Mouse (Mus musculus): ENCODE measurements at regions not wholly inside any gene's neighbourhood (a gene's known extent, or its start where the extent isn't known, plus 50 kb on each side); places are given as distances from the start of the nearest gene placed in this dataset.

DNA sequence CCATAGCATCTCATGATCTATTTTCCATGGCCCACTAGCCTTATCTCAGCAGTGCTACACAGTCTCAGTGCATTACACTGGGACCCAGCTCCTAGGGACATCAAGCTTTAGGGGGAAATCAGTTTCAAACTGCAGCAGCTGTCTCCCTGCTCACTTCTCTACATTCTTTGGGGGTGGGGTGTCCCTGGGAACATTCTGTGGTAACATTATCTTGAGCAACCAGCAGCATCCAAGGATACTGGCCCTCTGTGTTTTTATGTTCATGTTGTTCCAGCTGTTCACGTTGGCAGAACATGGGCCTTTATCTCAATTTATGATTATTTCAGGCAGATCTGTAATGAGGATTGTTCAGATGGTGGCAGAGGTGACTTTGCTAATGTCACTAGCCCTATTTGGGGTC is 308.2 kb downstream of the Glrx3 start:
- no peak overlapping the region for H3K27ac ChIP-seq (ENCODE audit: low read length)
- H3K9ac ChIP-seq (replicated peaks; ENCODE audit: low read depth, low read length): no peak overlapping the region
- ATAC-seq (ENCODE audit: insufficient number of reproducible peaks, insufficient read depth, low FRiP score, low read depth): no peak
- H3K4me1 ChIP-seq (ENCODE audit: control insufficient read depth, insufficient read depth, low read length): no peaks in the 10 kb centered on the region
- H3K4me2 ChIP-seq (replicated peaks; ENCODE audit: low read depth, low read length): no peak overlapping the region
- H3K27me3 ChIP-seq (ENCODE audit: control insufficient read depth, insufficient read depth, low read length): no peaks in the 10 kb centered on the region
- H3K9me3 ChIP-seq (ENCODE audit: control insufficient read depth, low read depth, low read length): no peaks in the 10 kb centered on the region
- H3K36me3 ChIP-seq (ENCODE audit: control insufficient read depth, insufficient read depth, low read length): no peaks in the 10 kb centered on the region
- 74% methylated on average over 1 of the region's 1 CpGs for WGBS
- H3K4me3 ChIP-seq (ENCODE audit: low read depth, low read length): no peak overlapping the region

DNA sequence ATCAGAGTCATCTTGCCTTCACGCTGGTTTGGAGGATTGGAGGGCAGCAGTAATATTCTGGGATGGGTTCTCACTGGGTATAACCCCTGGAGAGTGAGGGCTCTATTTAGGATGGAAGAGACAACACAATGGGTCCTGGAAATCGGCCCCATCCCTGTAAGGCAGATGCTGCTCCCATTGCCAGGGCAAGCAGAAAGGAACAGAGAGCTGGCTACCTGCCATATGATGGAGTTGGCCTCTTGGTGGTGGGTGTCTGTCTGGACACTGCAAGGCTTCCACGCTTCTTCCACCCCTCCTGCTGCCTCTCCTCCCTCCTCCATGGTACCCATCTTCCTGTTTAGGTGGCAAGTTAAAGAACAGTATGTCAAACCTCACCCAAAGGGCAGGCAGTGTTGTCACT is 308.6 kb downstream of the Glrx3 start:
- Histone ChIP-seq H3K27ac (ENCODE audit: low read length) (no peak overlapping the region), H3K4me3 (ENCODE audit: low read depth, low read length) (no peak overlapping the region), H3K9ac (replicated peaks; ENCODE audit: low read depth, low read length) (no peak overlapping the region), H3K27me3 (ENCODE audit: control insufficient read depth, insufficient read depth, low read length) (no peaks in the 10 kb centered on the region), H3K36me3 (ENCODE audit: control insufficient read depth, insufficient read depth, low read length) (no peaks in the 10 kb centered on the region), H3K4me1 (ENCODE audit: control insufficient read depth, insufficient read depth, low read length) (no peaks in the 10 kb centered on the region), H3K9me3 (ENCODE audit: control insufficient read depth, low read depth, low read length) (no peaks in the 10 kb centered on the region), H3K4me2 (replicated peaks; ENCODE audit: low read depth, low read length) (no peak overlapping the region)
- ATAC-seq (ENCODE audit: insufficient number of reproducible peaks, insufficient read depth, low FRiP score, low read depth): no peak
- WGBS: 80% methylated on average over 3 of the region's 3 CpGs

DNA sequence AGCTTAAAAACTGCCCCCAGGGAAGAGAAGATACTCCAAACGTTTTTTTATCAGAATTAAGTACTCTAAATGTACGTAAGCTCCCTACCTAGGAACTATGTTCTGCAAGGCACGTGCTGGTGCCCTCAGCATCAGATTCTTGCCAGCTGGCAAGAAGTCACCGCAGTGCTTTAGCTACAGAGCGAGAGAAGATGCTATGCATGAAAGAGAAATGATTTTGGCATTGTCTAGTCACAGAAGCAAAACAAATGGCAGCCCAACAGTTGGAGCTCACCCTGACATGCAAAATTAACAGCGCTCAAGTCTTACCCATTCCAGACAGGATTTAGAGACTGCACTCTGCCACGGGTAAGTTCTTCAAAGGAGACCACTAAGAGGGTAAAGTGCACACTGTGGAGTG is 311.5 kb downstream of the Glrx3 start:
- no peak overlapping the region for H3K4me3 ChIP-seq (ENCODE audit: low read depth, low read length)
- H3K4me2 ChIP-seq (replicated peaks; ENCODE audit: low read depth, low read length): no peak overlapping the region
- H3K27ac ChIP-seq (ENCODE audit: low read length): no peak overlapping the region
- H3K27me3 ChIP-seq (ENCODE audit: control insufficient read depth, insufficient read depth, low read length): no peaks in the 10 kb centered on the region
- H3K4me1 ChIP-seq (ENCODE audit: control insufficient read depth, insufficient read depth, low read length): no peaks in the 10 kb centered on the region
- WGBS: 69% methylated on average over 7 of the region's 7 CpGs
- H3K9ac ChIP-seq (replicated peaks; ENCODE audit: low read depth, low read length): no peak overlapping the region
- no peaks in the 10 kb centered on the region for H3K9me3 ChIP-seq (ENCODE audit: control insufficient read depth, low read depth, low read length)
- no peak for ATAC-seq (ENCODE audit: insufficient number of reproducible peaks, insufficient read depth, low FRiP score, low read depth)
- no peaks in the 10 kb centered on the region for H3K36me3 ChIP-seq (ENCODE audit: control insufficient read depth, insufficient read depth, low read length)

DNA sequence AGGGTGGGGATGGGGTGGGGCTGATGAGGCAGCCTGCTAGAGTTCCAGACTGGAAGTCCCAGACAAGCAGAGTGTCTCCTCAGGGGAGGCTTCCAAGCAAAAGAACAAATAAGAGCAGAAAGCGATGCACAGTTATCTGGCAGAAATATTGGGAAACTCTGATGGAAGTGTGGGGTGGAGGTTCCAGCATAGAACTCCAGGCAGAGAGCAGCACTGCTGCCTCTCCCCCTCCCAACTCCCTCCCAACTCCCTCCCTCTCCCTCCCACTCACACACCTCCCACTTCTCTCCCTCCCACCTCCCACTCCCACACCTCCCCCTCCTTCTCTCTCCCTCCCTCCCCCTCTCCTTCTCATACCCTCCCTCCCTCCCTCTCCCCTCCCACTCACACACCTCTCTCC is 313.3 kb downstream of the Glrx3 start:
- H3K9ac ChIP-seq (replicated peaks; ENCODE audit: low read depth, low read length): no peak overlapping the region
- no peak for ATAC-seq (ENCODE audit: insufficient number of reproducible peaks, insufficient read depth, low FRiP score, low read depth)
- no peaks in the 10 kb centered on the region for H3K4me1 ChIP-seq (ENCODE audit: control insufficient read depth, insufficient read depth, low read length)
- H3K9me3 ChIP-seq (ENCODE audit: control insufficient read depth, low read depth, low read length): no peaks in the 10 kb centered on the region
- H3K27ac ChIP-seq (ENCODE audit: low read length): no peak overlapping the region
- H3K4me3 ChIP-seq (ENCODE audit: low read depth, low read length): no peak overlapping the region
- H3K4me2 ChIP-seq (replicated peaks; ENCODE audit: low read depth, low read length): no peak overlapping the region
- no peaks in the 10 kb centered on the region for H3K27me3 ChIP-seq (ENCODE audit: control insufficient read depth, insufficient read depth, low read length)
- 50% methylated on average over 1 of the region's 1 CpGs for WGBS
- no peaks in the 10 kb centered on the region for H3K36me3 ChIP-seq (ENCODE audit: control insufficient read depth, insufficient read depth, low read length)

DNA sequence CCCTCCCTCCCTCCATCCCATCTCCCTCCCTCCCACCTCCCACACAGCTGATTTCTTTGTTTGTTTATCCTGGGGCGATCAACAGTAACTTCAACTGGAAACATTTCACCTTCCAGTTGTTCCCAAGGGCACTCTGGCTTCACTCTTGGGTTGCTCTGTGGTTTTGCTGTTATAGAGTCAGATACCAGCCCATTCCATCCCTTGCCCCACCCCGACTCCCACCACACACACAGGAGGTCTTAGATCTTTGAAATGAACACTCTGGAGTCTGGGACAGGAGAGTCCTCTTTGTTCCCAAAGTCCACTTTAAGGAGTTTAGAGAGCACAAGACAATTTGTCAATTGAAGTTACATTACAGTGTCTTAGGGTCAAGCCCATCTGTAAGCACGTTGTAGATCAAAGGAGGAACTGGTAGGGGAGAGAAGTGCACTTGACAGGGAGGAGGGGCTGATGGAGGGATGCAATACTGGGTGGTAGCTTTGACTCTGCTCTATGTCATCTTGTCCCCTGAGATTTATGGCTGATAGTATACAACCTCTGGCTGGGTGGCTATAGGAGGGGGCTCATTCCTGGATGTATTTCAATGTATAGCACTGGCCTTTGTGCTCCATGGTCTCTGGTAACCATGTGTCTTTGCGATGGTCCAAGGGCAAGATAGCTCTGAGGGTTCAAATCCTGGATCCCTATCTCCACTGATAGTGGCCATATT is 313.9 kb downstream of the Glrx3 start:
- 7% methylated on average over 4 of the region's 4 CpGs for WGBS
- H3K9me3 ChIP-seq (ENCODE audit: control insufficient read depth, low read depth, low read length): no peaks in the 10 kb centered on the region
- no peak overlapping the region for H3K27ac ChIP-seq (ENCODE audit: low read length)
- no peak overlapping the region for H3K9ac ChIP-seq (replicated peaks; ENCODE audit: low read depth, low read length)
- H3K4me2 ChIP-seq (replicated peaks; ENCODE audit: low read depth, low read length): no peak overlapping the region
- H3K36me3 ChIP-seq (ENCODE audit: control insufficient read depth, insufficient read depth, low read length): no peaks in the 10 kb centered on the region
- H3K27me3 ChIP-seq (ENCODE audit: control insufficient read depth, insufficient read depth, low read length): no peaks in the 10 kb centered on the region
- H3K4me1 ChIP-seq (ENCODE audit: control insufficient read depth, insufficient read depth, low read length): no peaks in the 10 kb centered on the region
- H3K4me3 ChIP-seq (ENCODE audit: low read depth, low read length): no peak overlapping the region
- no peak for ATAC-seq (ENCODE audit: insufficient number of reproducible peaks, insufficient read depth, low FRiP score, low read depth)

DNA sequence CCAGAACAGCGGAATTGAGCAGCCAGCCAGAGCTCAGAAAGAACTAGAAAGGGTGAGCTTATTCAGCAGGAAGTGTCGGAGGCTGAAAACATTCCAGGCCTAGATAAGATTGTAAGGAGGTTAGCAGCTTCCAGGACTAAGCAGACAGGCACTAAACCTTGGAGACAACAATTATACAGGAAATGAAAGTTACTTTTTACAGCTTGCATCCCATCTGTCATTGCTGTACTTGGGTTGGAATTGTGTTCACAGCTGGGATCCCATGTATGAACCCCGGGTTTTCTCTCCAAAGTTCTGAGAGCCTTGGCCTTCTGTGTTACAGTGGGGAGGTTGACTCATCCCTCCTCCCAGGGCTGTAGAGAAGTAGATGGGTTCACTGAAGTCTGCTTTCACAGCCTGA is 328.5 kb downstream of the Glrx3 start:
- no peak overlapping the region for H3K4me2 ChIP-seq (replicated peaks; ENCODE audit: low read depth, low read length)
- no peaks in the 10 kb centered on the region for H3K36me3 ChIP-seq (ENCODE audit: control insufficient read depth, insufficient read depth, low read length)
- H3K9ac ChIP-seq (replicated peaks; ENCODE audit: low read depth, low read length): no peak overlapping the region
- no peak for ATAC-seq (ENCODE audit: insufficient number of reproducible peaks, insufficient read depth, low FRiP score, low read depth)
- WGBS: 52% methylated on average over 3 of the region's 3 CpGs
- no peaks in the 10 kb centered on the region for H3K4me1 ChIP-seq (ENCODE audit: control insufficient read depth, insufficient read depth, low read length)
- H3K27me3 ChIP-seq (ENCODE audit: control insufficient read depth, insufficient read depth, low read length): no peaks in the 10 kb centered on the region
- no peaks in the 10 kb centered on the region for H3K9me3 ChIP-seq (ENCODE audit: control insufficient read depth, low read depth, low read length)
- H3K27ac ChIP-seq (ENCODE audit: low read length): no peak overlapping the region
- H3K4me3 ChIP-seq (ENCODE audit: low read depth, low read length): no peak overlapping the region

DNA sequence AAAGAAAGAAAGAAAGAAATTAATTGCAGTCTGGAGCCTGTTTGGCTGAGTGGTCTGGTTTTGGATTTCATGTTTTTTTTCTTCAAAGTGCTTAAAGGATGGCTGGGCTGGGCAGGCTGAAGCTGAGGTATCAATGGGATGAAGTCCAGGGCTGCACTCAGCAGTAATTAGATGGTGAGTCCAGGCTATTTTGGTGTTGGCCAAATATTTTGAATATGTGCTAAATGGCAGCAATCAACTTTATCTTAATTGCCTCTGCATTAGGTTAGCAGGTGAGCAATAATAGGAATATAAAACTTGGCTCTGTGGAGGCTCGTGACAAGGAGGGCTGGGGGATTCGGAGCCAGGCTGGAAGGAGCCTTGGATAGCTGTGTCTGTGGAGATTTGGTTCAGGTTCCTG is 329.3 kb downstream of the Glrx3 start:
- no peak overlapping the region for H3K9ac ChIP-seq (replicated peaks; ENCODE audit: low read depth, low read length)
- no peaks in the 10 kb centered on the region for H3K4me1 ChIP-seq (ENCODE audit: control insufficient read depth, insufficient read depth, low read length)
- H3K9me3 ChIP-seq (ENCODE audit: control insufficient read depth, low read depth, low read length): no peaks in the 10 kb centered on the region
- 63% methylated on average over 2 of the region's 2 CpGs for WGBS
- H3K4me3 ChIP-seq (ENCODE audit: low read depth, low read length): no peak overlapping the region
- no peaks in the 10 kb centered on the region for H3K36me3 ChIP-seq (ENCODE audit: control insufficient read depth, insufficient read depth, low read length)
- H3K27me3 ChIP-seq (ENCODE audit: control insufficient read depth, insufficient read depth, low read length): no peaks in the 10 kb centered on the region
- H3K4me2 ChIP-seq (replicated peaks; ENCODE audit: low read depth, low read length): no peak overlapping the region
- no peak overlapping the region for H3K27ac ChIP-seq (ENCODE audit: low read length)
- no peak for ATAC-seq (ENCODE audit: insufficient number of reproducible peaks, insufficient read depth, low FRiP score, low read depth)

DNA sequence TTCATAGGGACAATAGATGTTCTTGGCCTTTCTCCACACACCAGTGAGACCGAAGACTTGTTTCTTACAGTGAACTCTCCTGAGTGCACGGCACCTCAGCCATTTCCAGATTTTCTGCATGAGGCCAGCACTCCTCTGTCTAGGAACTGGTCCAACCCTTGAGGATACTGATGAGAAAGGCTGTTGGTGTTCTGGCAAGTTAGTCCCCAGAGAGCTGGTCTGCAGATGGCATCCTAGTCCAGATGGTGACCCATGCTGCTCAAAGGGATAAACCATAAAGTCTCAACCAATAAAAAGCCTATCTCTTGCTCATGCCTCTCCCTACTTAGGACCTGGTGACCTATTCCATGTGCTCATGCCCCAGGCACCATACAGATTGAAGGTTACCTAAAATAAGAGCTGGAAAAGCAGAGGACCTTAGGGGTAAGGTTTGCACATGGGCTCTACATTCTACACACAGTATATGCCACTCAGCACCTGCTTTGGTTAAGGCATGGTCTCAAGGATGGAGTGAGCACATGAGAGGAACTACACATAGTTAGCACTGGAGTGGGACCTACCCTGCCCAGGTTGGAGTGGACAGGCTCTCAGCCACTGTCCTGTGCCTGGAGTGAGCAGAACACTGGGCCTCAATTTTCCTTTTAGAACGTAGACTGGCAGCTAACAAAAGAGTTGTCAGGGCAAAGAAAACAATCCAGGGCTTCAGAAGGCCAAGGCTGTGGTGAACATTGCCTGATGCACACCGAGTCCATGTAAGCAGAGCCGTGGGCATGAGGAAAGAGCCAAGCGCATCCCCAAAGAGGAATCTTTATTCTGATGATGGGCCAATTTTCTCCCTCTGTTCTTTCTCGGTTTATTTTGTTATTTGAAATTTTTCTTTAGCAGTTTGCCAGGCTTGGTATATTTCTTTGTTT is 335.9 kb downstream of the Glrx3 start:
- no peak overlapping the region for H3K9ac ChIP-seq (replicated peaks; ENCODE audit: low read depth, low read length)
- ATAC-seq (ENCODE audit: insufficient number of reproducible peaks, insufficient read depth, low FRiP score, low read depth): no peak
- 89% methylated on average over 7 of the region's 7 CpGs for WGBS
- no peak overlapping the region for H3K4me2 ChIP-seq (replicated peaks; ENCODE audit: low read depth, low read length)
- no peaks in the 10 kb centered on the region for H3K36me3 ChIP-seq (ENCODE audit: control insufficient read depth, insufficient read depth, low read length)
- no peaks in the 10 kb centered on the region for H3K27me3 ChIP-seq (ENCODE audit: control insufficient read depth, insufficient read depth, low read length)
- no peaks in the 10 kb centered on the region for H3K9me3 ChIP-seq (ENCODE audit: control insufficient read depth, low read depth, low read length)
- no peaks in the 10 kb centered on the region for H3K4me1 ChIP-seq (ENCODE audit: control insufficient read depth, insufficient read depth, low read length)
- no peak overlapping the region for H3K27ac ChIP-seq (ENCODE audit: low read length)
- H3K4me3 ChIP-seq (ENCODE audit: low read depth, low read length): no peak overlapping the region
